In the genomic region with DNA sequence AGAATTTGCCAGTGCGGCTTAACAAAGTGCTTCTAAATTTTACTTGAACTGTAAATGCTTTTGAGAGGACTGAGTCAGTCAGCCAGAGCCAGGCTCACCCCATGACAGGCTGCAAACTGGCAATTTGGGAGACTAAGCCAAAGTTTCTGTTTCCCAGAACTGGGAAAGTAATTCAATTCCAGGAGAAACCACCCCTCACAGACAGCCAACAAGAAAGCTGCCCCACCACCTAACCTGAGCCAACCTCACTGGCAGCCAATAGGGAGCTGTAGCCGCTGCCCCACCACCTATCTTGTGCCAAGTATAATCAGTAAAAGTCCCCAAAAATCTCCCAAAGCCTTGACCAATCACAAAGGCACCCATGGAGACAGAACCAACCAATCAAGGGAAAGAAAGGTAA, we compare ENCODE assay signal across 20 mouse cellular contexts.
A peak's percentile ranks its signal among the peaks of the same experiment; 100 is the strongest.
DNase-seq lines count a peak whose midpoint lies in the region; ATAC-seq and TF ChIP-seq lines count a peak whose summit lies in the region.
"Had no signal": no experiment of that assay in that cellular context is flagged by ENCODE, and none has a peak within 500 bp of the region (broad histone marks: within the 10 kb centered on the region; RNA-seq: fewer than 3 reads in every experiment).

No protein-coding gene starts in this region.

- H3K9me3 ChIP-seq in forebrain, postnatal 0 days (ENCODE audit: low read length), result no peaks in the 10 kb centered on the region
- no peaks in the 10 kb centered on the region for H3K9me3 ChIP-seq in forebrain, embryonic 11.5 days (ENCODE audit: control insufficient read depth, low read length)
- H3K9me3 ChIP-seq in midbrain, postnatal 0 days (ENCODE audit: low read length), result 0 out of 2 replicates have a peak, but pooled peaks cover 3% of the 10 kb centered on the region
- H3K9me3 ChIP-seq in midbrain, embryonic 14.5 days (ENCODE audit: control insufficient read depth, low read length), result no peaks in the 10 kb centered on the region
- H3K9me3 ChIP-seq: embryonic facial prominence, embryonic 15.5 days; hindbrain, embryonic 15.5 days; liver, embryonic 13.5 days; lung, embryonic 15.5 days; neural tube, embryonic 12.5 days had no signal

- peak; percentile 62; the same call in 1 of the 2 replicates for ATAC-seq in forebrain, postnatal 0 days
- ATAC-seq in forebrain, embryonic 11.5 days (replicated peaks; ENCODE audit: low FRiP score), result no peak
- ATAC-seq in midbrain, postnatal 0 days (ENCODE audit: low FRiP score), result 0 out of 2 replicates have a peak, but pooled peaks have one; percentile 27
- ATAC-seq in midbrain, embryonic 14.5 days (ENCODE audit: low FRiP score, low TSS enrichment), result no peak
- no peak for ATAC-seq in erythroblast, adult 5-6 weeks (replicated peaks; ENCODE audit: low FRiP score, poor library complexity, severe bottlenecking)
- ATAC-seq: forebrain, embryonic 14.5 days had no signal

- no peaks in the 10 kb centered on the region for H3K4me1 ChIP-seq in forebrain, postnatal 0 days (ENCODE audit: insufficient read depth)
- no peaks in the 10 kb centered on the region for H3K4me1 ChIP-seq in forebrain, embryonic 11.5 days (replicated peaks; ENCODE audit: control insufficient read depth, insufficient read depth, low read length)
- no peaks in the 10 kb centered on the region for H3K4me1 ChIP-seq in midbrain, postnatal 0 days (ENCODE audit: insufficient read depth, low read length)
- H3K4me1 ChIP-seq in midbrain, embryonic 14.5 days (ENCODE audit: control insufficient read depth, insufficient read depth, low read length), result no peaks in the 10 kb centered on the region
- H3K4me1 ChIP-seq: embryonic facial prominence, embryonic 15.5 days; hindbrain, embryonic 15.5 days; liver, embryonic 13.5 days; lung, embryonic 15.5 days; neural tube, embryonic 12.5 days had no signal

- no peak overlapping the region for H3K9ac ChIP-seq in forebrain, postnatal 0 days
- H3K9ac ChIP-seq in forebrain, embryonic 11.5 days (ENCODE audit: low read length), result no peak overlapping the region
- H3K9ac ChIP-seq in midbrain, postnatal 0 days (replicated peaks; ENCODE audit: low read length, poor library complexity, severe bottlenecking), result no peak overlapping the region
- H3K9ac ChIP-seq in midbrain, embryonic 14.5 days (replicated peaks; ENCODE audit: low read length), result no peak overlapping the region
- H3K9ac ChIP-seq: embryonic facial prominence, embryonic 15.5 days; hindbrain, embryonic 15.5 days; liver, embryonic 13.5 days; lung, embryonic 15.5 days; neural tube, embryonic 12.5 days had no signal

- 69% methylated on average over 2 of the region's 2 CpGs for WGBS in forebrain, postnatal 0 days
- 98% methylated on average over 2 of the region's 2 CpGs for WGBS in forebrain, embryonic 11.5 days
- 93% methylated on average over 2 of the region's 2 CpGs for WGBS in midbrain, postnatal 0 days
- 94% methylated on average over 2 of the region's 2 CpGs for WGBS in midbrain, embryonic 14.5 days

- H3K4me3 ChIP-seq in forebrain, postnatal 0 days (ENCODE audit: low read depth, low read length), result no peak overlapping the region
- H3K4me3 ChIP-seq in forebrain, embryonic 11.5 days (ENCODE audit: low read depth, low read length), result no peak overlapping the region
- H3K4me3 ChIP-seq in midbrain, postnatal 0 days (ENCODE audit: low read depth, low read length), result no peak overlapping the region
- H3K4me3 ChIP-seq in midbrain, embryonic 14.5 days (replicated peaks; ENCODE audit: low read depth, low read length), result no peak overlapping the region
- H3K4me3 ChIP-seq: embryonic facial prominence, embryonic 15.5 days; hindbrain, embryonic 15.5 days; liver, embryonic 13.5 days; lung, embryonic 15.5 days; neural tube, embryonic 12.5 days had no signal

- peak; percentile 0 for DNase-seq in forebrain, postnatal 0 days
- no peak for DNase-seq in forebrain, embryonic 11.5 days (ENCODE audit: low spot score)
- DNase-seq in layer of hippocampus, adult 8-10 months (ENCODE audit: low spot score in 2 of 2), result peak; percentile 3 to 4
- DNase-seq in layer of hippocampus, adult 11-12 months (ENCODE audit: low spot score), result no peak
- DNase-seq in midbrain, postnatal 0 days (ENCODE audit: low spot score), result peak; percentile 2
- no peak for DNase-seq in midbrain, embryonic 14.5 days
- DNase-seq in skeletal muscle tissue, adult 2 months (ENCODE audit: low read depth, low spot score), result peak; percentile 18
- DNase-seq: cerebellum, adult 18-20 months; gastrocnemius, postnatal 14 days; kidney, adult 11 months; kidney, postnatal 14 days; liver, embryonic 13.5 days; thymus, postnatal 14 days had no signal

- no peaks in the 10 kb centered on the region for H3K27me3 ChIP-seq in forebrain, postnatal 0 days (ENCODE audit: insufficient read depth, low read length)
- H3K27me3 ChIP-seq in forebrain, embryonic 11.5 days (ENCODE audit: control insufficient read depth, insufficient read depth, low read length), result no peaks in the 10 kb centered on the region
- H3K27me3 ChIP-seq in midbrain, postnatal 0 days (ENCODE audit: insufficient read depth, low read length), result no peaks in the 10 kb centered on the region
- no peaks in the 10 kb centered on the region for H3K27me3 ChIP-seq in midbrain, embryonic 14.5 days (ENCODE audit: control insufficient read depth, insufficient read depth, low read length)
- H3K27me3 ChIP-seq: embryonic facial prominence, embryonic 15.5 days; hindbrain, embryonic 15.5 days; liver, embryonic 13.5 days; lung, embryonic 15.5 days; neural tube, embryonic 12.5 days had no signal

- TF ChIP-seq CTCF in forebrain, postnatal 0 days (IDR thresholded peaks at IDR 0.05; ENCODE audit: low read depth), result no peak
- TF ChIP-seq CTCF in midbrain, postnatal 0 days (IDR thresholded peaks at IDR 0.05), result no peak

- H3K4me2 ChIP-seq in forebrain, postnatal 0 days (ENCODE audit: low read depth), result no peak overlapping the region
- H3K4me2 ChIP-seq in forebrain, embryonic 11.5 days (ENCODE audit: low read depth, low read length, severe bottlenecking), result no peak overlapping the region
- H3K4me2 ChIP-seq in midbrain, postnatal 0 days (ENCODE audit: low read depth, low read length, poor library complexity, severe bottlenecking), result no peak overlapping the region
- H3K4me2 ChIP-seq in midbrain, embryonic 14.5 days (ENCODE audit: low read length), result no peak overlapping the region
- H3K4me2 ChIP-seq: embryonic facial prominence, embryonic 15.5 days; heart, embryonic 11.5 days; hindbrain, embryonic 15.5 days; liver, embryonic 13.5 days; lung, embryonic 15.5 days; neural tube, embryonic 12.5 days had no signal

- no peak overlapping the region for H3K27ac ChIP-seq in forebrain, postnatal 0 days (ENCODE audit: low read depth, low read length)
- no peak overlapping the region for H3K27ac ChIP-seq in forebrain, embryonic 11.5 days (ENCODE audit: low read depth, low read length)
- H3K27ac ChIP-seq in midbrain, postnatal 0 days (ENCODE audit: low read depth, low read length), result no peak overlapping the region
- H3K27ac ChIP-seq in midbrain, embryonic 14.5 days (replicated peaks; ENCODE audit: low read depth, low read length), result no peak overlapping the region
- H3K27ac ChIP-seq: embryonic facial prominence, embryonic 15.5 days; hindbrain, embryonic 15.5 days; liver, embryonic 13.5 days; lung, embryonic 15.5 days; neural tube, embryonic 12.5 days had no signal

- no peaks in the 10 kb centered on the region for H3K36me3 ChIP-seq in forebrain, postnatal 0 days (ENCODE audit: insufficient read depth)
- H3K36me3 ChIP-seq in forebrain, embryonic 11.5 days (ENCODE audit: control insufficient read depth, insufficient read depth, low read length), result no peaks in the 10 kb centered on the region
- no peaks in the 10 kb centered on the region for H3K36me3 ChIP-seq in midbrain, postnatal 0 days (ENCODE audit: insufficient read depth, low read length)
- H3K36me3 ChIP-seq in midbrain, embryonic 14.5 days (ENCODE audit: control insufficient read depth, insufficient read depth, low read length), result no peaks in the 10 kb centered on the region
- H3K36me3 ChIP-seq: embryonic facial prominence, embryonic 15.5 days; hindbrain, embryonic 15.5 days; liver, embryonic 13.5 days; lung, embryonic 15.5 days; neural tube, embryonic 12.5 days had no signal

Comparison
In these comparisons a context has a peak if more than half of its experiments do, and no peak if none do; other contexts are left out.
1. ATAC-seq: peak in forebrain, postnatal 0 days (single experiment) and midbrain, postnatal 0 days (single experiment); none in forebrain, embryonic 11.5 days (single experiment), midbrain, embryonic 14.5 days (single experiment) and erythroblast, adult 5-6 weeks (single experiment).
2. DNase-seq: peak in forebrain, postnatal 0 days (single experiment), layer of hippocampus, adult 8-10 months (2 of 2), midbrain, postnatal 0 days (single experiment) and skeletal muscle tissue, adult 2 months (single experiment); none in forebrain, embryonic 11.5 days (single experiment), layer of hippocampus, adult 11-12 months (single experiment) and midbrain, embryonic 14.5 days (single experiment).